Mouse (Mus musculus) kidney, adult 11 months (tissue): ENCODE measurements around the gene Cops2.
A peak's percentile ranks its signal among the peaks of the same experiment; 100 is the strongest.

Experiments
- DNase-seq: peaks from one replicate; pipeline ENCODE4 v3.0.0; 2022

Cops2 gene

DNA sequence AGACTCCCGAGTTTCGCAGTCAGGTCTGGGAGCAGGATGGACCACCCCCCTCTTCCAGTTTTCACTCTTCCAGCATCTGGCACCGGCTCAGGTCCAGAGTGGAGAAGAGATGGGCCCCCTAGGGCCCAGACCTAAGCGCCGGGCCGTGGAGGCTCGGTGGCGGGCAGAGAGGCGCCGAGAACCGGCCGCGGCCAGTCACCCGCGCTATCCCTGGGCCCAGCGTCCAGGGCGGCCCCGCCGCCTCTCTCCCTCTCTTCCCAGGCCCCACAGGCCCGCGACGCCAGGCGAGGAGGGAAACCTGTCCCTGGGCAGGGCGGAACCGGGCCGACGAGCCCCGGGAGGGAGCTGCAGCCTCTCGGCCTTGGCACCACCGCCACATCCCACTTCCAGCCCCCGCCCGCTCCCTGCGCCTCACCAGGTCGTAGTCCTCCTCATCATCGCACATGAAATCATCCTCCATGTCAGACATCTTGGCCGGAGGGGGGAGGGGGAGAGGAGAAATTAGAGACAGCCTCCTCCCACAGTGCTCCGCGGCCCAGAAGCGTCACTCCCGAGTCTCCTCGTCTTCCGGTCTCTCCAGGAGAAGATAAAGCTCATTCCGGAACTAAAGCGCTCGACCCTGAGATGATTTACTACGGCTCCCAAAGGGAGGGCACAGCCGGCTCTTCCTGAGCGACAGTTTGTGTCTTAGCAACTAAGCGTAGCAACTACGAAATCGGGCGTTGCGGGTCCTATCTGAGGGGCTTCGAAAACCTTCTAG lies at the start of gene Cops2, which contains the start of gene Galk2:
Cops2 (minus strand) TSS at position 619 of the 760 bp plus-strand sequence.
Galk2 (plus strand) TSS at position 589 of the 760 bp plus-strand sequence.
- DNase-seq: peak; percentile 94

DNA sequence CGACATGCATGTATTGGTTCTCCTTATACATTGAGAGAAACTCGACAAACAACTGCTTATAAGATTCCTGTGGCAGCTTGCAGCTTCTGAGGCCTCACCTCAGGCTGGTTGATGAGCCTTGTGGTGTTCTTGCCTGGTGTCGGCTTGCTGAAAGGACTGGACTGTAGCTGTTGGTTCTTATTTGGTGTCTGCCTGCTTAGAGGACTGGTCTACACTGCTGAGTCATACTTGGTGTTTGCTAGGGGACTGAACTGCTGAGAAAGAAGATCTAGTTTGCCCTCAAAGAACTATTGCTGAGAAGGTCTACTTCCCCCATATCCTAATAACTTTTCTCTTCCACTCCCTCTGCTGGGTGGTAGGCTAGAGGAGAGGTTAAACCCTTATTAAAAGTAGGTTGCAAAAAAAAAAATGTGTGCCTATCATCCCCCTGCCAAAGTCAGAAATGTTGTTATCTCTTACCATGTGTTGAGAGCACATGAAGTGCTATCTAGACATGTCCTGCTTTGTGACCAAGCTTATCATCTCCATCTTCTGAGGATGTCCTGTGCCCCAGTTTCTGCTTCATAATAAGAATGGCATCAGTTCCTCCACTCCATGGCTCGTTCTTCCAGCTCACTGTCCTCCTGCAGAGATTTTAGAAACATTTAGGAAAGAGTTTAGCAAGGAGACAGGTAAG lies 48.8 kb upstream of the Cops2 start:
- DNase-seq: no peak

DNA sequence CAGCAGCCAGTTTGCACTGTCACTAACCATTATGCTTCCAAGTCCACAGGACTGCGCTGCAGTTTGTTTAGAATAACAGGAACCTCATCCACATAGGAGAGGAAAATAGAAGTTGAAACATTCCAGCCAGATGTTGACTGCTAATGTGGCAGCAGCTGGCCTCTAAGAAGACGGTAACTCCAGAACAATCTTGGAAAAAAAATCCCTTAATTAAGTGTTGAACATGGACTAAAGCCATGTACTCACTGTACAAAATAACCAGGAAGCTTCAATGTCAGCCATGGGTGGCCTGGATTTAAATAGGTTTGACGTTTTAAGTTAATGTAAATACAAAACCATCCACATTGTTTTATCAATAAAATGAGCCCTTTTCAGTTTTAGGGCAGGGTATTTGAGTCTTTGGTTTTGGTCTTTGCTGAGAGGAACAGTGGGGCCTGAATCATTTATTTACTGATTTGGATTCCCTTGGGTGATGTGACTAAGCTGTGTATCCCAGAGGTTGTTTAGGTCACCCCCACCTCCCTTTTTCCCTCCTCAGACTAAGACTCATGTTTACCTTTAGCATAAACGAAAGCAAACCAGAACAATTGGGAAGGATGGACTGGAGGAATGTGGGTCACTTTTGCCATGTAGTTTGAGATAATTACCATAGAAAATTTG lies 47.6 kb upstream of the Cops2 start:
- no peak for DNase-seq

DNA sequence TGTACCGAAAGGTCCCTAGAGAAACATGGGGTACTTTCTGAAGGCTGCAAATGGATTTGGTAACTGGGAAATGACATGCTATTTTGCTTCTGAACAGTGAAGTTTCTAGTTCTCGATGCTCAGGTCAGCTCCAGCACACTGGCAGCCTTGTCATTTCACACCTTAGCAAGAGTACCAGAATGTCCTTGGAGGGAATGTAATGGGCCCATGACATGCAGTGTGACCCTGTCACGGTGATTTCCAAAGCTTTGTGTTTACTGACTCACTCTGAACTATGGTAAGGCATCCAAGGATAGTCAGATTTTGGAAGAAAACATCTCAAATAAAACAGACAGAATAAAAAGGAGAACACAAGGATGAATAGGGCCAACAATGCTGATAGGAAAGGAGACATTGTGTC lies 42.5 kb upstream of the Cops2 start:
- no peak for DNase-seq

DNA sequence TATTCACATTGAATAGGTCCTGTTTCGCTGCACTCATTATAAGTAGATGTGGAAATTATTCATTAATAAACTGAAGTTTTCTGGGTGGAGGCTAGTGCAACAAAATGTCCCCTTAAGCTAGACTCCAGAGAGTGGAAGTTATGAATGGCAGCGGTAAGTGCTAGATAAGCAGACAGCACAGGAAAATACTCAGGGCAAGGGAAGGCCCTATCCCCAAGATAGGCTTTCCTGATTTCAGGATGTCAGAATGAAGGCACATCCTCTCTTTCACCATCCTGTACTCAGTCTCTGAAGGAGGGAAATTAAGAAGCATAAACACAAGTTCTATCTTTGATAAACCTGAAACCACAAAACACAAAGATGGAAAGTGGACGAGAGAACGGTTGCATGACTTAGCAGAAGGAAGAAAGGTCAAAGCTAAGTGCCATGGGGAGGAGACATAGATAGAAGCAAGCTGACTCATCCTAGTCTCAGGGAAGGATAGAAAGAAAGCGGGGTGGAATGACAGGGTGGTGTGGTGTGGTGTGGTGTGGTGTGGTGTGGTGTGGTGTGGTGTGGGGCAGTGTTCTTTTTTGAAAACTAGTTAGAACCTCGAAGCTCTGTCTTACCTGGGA lies 42.0 kb upstream of the Cops2 start:
- no peak for DNase-seq

DNA sequence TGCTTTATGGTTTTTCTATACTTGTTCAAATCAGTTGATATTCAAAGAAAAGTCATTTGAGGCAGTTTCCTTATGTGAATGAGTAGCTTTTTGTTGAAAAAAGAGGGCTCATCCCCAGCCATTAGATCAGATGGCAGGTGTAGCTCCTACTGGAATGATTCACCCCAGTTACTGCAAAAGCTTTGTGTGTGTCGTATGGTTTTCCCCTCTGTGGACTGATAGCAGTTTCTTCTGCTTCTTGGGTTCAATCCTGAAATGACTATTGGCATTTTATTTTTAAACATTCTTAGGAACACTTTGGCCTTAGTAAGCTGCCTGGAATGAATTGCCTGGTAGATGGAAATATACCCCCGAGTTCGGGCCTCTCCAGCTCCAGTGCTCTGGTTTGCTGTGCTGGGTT lies 37.4 kb upstream of the Cops2 start:
- no peak for DNase-seq

DNA sequence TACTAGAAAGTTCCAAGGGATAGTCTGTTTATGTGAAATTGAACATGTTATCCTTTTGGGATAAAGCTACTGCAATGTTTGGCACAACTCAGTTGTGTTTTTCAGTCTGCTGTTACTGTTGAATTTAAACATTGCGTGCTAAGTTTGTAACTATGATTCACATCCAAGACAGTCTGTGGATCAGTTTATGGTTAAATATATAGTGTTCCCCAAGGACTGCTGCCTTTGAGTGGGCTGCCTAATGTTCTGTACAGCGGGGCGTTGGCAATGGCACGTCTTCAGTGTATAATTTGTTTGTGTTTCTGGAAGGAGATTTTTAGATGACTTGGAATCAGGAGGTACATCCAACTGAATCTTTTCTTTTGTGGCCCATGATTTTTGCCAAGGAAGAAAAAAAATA lies 36.2 kb upstream of the Cops2 start:
- no peak for DNase-seq

DNA sequence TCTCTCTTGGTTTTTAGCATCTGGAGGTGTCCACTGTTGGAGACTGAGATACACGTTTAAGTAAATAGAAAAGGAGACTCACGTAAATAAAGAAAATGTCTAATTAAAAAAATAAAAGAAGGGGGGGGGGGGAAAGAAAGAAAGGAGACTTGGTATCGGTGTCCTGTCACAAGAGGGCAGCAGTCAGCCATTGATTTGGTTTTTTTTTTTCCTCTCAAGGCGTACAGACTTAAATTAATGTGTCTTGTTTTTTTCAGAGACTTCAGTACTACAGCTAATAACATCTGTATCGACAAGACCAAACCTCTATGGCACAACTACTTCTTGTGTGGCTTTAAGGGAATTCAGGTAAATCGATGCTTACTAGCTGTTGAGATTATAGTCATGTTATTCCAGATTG lies 34.2 kb upstream of the Cops2 start:
- DNase-seq: no peak

DNA sequence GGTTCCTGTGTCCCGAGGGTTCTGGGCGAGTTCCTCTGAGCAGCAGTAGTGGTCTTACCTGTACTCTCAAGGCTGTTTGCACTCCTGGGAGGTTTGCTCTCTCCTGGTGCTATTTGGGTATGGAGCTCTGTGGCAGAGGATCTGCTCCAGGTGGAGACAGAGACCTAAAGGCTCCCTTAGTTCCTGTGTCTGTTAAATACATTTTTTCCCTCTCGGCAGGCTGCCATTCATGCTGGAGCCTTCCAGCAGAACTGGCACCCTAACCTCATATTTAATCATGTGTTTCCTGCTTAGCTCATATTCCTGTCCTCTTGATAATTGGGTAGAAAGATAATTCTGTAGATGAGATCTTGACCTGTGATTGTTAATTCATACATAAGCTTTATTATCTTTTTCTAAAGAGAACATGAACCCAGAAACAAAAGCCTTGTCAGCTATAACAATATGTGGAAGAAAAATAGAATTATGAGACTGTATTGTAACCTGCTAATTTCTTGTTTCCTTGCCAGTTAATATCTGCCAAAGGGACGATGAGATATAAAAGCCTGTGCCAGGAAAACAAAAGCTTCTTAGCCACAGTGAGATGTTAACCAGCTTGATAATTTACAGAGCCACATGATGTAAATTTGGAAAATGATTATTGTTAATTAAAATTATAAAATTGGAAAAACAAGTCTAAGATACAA lies 27.1 kb upstream of the Cops2 start:
- no peak for DNase-seq

DNA sequence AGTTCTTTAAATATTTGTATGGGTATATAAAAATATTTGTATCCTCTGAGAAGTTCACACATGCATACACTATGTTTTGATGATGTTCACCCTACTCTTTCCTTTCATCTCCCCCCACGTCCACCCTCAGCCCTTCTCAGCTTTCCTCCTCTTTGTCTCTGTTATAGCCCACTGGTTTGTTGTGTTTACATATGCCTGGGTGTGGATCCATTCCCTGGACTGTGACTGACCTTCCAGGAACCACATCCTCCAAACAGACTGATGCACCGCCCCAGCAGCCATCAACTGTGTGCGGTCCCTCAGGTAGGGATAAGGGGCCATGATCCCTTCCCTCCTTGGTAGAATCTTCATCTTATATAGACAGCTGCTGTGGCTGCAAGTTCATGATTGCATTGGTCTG lies 11.2 kb upstream of the Cops2 start:
- DNase-seq: no peak

DNA sequence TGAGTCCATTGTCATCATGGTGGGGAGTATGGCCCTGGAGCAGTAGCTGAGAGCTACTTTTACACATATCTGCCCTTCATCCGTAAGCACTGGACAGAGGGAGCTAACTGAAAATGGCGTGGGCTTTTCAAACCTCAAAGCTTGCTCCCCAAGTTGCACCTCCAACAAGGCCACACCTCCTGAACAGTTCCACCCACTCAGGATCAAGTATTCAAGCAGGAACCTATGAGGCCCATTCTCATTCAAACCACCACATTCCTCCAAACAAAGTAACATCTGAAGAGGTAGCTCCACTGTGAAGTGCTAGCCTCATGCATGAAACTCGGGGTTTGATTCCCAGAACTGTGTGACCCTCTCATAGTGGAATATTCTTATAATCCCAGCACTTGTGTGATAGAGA lies 9.4 kb upstream of the Cops2 start:
- no peak for DNase-seq

DNA sequence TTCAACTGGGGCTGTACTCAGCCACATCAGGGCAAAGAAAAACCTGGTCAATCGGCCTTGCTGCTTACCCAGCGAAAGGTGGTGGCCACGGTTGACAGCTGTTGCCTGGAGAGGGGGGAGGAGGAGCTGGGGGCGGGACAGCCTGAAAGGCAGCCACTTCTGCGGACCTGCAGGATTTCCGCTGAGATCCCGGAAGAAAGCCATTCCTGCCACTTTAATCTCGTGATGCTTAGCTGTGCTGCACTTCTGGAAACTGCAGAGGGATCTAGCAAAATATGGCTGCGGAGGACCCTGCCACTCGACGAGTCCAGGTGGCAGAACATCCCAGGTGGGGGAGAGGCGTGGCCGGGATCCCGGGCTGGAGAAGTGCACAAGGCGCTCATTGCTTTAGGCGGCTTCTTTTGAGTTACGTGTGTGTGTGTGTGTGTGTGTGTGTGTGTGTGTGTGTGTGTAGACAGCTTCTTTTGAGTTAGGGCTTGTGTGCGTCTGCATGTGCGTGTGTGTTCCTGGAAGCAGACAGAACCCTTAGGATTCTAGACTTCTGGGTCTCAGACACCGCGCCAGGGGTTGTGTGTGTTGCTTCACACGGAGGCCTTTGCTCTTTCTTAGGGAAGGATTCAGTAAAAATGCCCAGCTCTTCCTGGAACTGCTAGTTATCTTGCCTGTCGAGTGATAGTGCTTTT lies 7.3 kb upstream of the Cops2 start:
- peak; percentile 67 for DNase-seq

DNA sequence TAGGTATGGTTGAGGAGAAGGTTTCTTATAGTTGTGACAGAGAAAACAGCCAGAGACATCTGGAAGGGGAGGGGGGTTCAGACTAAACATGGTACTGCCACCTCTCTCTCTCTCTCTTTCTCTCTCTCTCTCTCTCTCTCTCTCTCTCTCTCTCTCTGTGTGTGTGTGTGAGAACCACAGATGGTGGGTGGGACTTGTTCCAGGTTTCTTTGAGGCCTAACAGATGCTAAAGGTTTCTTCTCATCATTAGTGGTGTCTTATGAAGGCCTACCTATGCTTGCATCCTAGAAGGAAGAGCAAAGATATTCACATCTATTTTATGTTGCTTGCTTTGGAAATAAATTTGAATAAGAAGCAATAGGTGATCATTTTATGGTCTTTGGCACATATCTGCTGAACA lies 6.6 kb upstream of the Cops2 start:
- DNase-seq: no peak

DNA sequence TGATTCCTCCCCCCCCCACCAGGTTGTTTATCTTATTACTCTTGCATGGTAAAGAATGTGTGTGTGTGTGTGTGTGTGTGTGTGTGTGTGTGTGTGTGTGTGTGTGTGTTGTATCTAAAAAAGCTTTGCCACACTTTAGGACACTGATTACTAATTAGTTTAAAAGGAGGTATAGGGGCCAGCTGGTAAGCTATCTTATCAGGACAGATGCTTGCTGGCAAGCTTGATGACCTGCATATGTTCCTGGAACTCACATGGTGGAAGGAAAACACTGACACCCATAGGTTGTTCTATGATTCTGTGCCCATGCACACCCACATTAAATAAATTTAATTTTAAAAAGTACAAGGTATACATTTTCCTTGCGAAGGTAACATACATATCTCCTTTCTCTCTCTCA lies 5.6 kb upstream of the Cops2 start:
- DNase-seq: no peak

DNA sequence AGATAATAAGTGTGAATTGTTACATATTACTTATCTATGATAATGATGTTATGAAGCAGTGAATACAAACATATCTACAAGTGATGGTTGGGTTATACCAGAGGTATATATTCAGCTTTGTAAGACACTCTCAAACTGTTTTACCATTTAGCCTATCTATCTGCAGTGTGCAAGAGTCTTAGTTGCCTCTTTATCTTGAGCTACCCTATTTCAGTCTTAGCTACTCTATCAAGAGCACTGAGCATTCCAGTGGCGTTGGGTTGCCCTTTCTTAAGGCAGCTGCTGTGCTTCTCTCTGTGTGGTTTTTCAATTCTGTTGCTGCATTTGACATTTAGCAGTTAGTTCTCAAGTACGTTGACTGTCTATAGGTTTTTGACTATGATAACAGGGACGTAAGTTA lies 4.9 kb upstream of the Cops2 start:
- no peak for DNase-seq

DNA sequence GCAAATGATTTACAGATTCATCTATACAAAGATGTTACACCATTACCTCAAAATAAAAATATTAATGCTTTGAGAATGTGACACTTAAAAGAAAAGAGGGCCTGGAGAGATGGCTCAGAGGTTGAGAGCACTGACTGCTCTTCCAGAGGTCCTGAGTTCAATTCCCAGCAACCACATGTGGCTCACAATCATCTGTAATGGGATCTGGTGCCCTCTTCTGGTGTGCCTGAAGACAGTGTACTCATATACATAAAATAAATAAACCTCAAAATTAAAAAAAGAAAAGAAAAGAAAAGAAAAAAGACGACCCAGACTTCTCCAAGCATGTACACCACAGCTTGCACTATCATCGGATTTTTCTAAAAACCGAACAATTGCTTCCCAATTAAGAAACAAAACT lies 1.2 kb downstream of the Cops2 start:
- DNase-seq: no peak

DNA sequence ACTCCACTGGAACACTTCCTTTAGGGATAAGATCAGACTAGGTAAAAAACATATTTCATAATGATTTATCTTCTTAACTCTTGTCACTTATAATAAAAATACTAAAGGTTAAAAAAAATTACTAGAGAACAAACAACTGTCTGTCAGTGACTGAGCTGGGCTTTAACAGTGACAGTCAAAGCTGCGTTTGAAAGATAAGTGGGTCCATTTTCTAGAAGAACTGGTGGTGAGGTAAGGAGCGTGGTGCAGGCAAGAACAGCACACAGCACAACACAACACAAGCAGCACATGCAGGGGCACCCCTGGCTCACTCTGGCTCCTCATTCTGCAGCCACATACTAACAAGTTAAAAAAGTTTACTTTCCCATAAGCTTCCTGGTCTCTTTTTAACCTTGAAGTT lies 7.7 kb downstream of the Cops2 start:
- DNase-seq: no peak

DNA sequence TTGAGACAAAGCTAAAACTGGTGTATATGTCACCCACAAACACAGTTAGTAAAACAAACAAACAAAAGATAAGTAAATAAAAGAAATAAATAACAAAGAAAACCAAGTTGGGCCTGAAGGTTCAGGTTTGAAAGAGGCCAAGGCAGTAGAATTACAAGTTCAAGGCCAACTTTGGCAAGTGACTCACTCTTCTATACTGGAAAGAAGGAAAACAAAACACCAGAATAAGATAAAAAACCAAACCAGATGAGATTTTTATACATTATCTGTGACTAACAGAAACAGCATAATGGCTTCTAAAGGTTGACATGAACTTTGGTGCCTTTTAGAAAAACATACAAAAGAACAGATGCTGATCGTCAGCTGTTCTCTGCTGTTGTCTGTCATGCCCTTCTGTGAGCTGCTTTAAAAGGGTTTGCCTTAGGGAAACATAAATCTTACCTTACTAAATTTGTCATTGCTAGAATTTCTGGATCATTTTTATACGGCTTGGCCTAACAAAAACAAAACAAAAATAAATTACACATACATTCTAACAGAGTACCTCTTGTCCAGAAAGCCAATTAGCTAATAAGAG lies 20.1 kb downstream of the Cops2 start:
- DNase-seq: no peak

DNA sequence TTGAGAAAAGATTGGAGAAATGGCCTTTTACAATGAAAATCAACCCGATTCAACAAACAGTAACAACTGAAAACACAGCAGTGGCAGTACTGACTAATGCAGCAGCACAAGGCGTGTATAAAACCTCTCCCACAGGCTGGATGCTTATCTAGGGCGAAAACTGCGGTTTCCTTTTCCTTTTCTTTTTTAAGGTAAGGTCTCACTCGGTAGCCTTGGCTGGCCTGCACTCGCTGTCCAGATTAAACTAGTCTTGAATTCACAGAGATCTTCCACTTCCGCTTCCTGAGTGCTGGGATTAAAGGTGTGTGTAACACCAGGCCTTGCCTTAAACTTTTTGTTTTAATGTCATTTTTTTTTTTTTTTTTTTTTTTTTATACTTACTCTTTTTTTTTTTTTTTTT lies 20.8 kb downstream of the Cops2 start:
- DNase-seq: no peak

DNA sequence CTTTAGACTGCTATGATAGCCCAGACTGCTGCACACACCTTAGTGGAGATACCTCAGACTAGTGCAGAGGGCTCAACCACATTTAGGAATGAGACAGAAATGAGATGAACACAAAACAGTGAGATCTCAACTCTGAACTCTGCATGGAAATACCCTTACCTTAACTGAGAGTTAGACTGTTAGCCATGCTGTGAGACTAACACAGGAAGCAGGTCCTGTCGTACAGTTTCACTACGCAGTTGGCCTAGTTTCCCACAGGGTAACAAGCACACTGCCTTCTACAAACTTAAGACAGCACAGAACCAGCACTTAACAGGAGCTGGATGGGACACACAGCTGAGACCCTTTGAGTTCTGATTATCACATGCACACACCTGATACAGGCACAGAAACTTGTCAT lies 29.0 kb downstream of the Cops2 start:
- DNase-seq: no peak

DNA sequence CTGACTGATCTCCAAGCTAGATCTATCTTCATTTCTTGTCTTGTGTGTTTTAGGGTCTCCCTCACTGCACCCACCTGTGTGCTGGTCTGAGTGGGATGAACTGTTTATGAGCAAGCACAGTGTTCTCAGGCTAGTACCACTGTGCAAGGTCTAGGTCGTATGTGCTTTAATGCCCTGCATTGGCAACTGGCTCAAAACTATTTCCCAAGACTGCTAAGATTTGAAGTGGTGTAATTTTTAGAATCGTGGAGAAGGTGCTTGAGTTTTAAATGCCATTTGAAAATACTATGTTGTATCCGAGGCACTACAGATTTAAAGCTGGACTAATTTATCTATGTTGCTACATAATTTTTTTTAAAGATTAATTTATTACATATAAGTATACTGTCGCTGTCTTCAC lies 31.0 kb downstream of the Cops2 start:
- DNase-seq: no peak

DNA sequence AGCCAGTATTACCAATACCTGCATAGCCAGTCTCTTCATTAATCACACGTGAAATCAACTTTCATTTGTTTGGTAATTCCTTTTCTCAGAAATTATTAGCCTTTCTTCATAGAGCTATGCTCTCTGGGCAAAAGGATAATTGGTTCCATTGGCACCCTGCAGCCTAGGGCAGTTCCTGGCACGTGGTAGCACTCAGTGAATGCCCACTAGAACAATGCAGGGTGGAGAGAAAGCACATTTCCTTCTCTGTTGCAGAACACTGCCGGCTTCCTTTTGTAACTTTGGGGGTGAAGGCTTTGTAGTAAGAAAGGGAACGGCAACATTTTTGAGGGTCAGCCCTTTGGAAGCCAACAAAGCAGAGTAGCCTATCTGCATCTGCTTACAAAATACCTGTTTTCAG lies 32.7 kb downstream of the Cops2 start:
- DNase-seq: no peak
